Mouse (Mus musculus) liver, embryonic 12.5 days (tissue): ENCODE results near the gene Megf8. TPM values are rescaled to one million over a fixed set of nuclear protein-coding genes. Genes with fewer than 3 reads are reported as not detected.

Experiments used
- ATAC-seq: fragments of 200-750 bp; cut with Nextera tagmentation; 2 replicates; pipeline ENCODE4 v1.8.0; 2017; ENCODE audit warnings: moderate number of reproducible peaks, mild to moderate bottlenecking, moderate library complexity
- H3K27ac ChIP-seq: fragments of 300-500 bp; sonication (generic); 2 replicates; pipeline ENCODE4 v1.5.1; 2016; ENCODE audit warnings: mild to moderate bottlenecking
- H3K27me3 ChIP-seq: fragments of 300-500 bp; sonication (generic); replicated peaks from 2 replicates; pipeline ENCODE4 v1.6.1; 2016; ENCODE audit warnings: mild to moderate bottlenecking, moderate library complexity
- H3K36me3 ChIP-seq: fragments of 300-500 bp; sonication (generic); 2 replicates; pipeline ENCODE4 v1.6.1; 2016; ENCODE audit warnings: mild to moderate bottlenecking, moderate library complexity
- H3K4me1 ChIP-seq: fragments of 300-500 bp; sonication (generic); 2 replicates; pipeline ENCODE4 v1.6.1; 2016
- H3K4me2 ChIP-seq: fragments of 300-500 bp; sonication (generic); 2 replicates; pipeline ENCODE4 v1.6.1; 2016; ENCODE audit warnings: mild to moderate bottlenecking, moderate library complexity
- H3K4me3 ChIP-seq: fragments of 300-500 bp; sonication (generic); 2 replicates; pipeline ENCODE4 v1.5.1; 2016; ENCODE audit warnings: mild to moderate bottlenecking, moderate library complexity
- H3K9ac ChIP-seq: fragments of 300-500 bp; sonication (generic); 2 replicates; pipeline ENCODE4 v1.6.1; 2016; ENCODE audit warnings: mild to moderate bottlenecking, moderate library complexity
- H3K9me3 ChIP-seq: fragments of 300-500 bp; sonication (generic); replicated peaks from 2 replicates; pipeline ENCODE4 v1.6.1; 2016; ENCODE audit warnings: mild to moderate bottlenecking, moderate library complexity
- WGBS: fragments of 180-500 bp; shearing (Covaris S2); methylation state at CpG from one replicate; pipeline ENCODE4 v1.1.7; 2016; ENCODE audit not compliant: insufficient replicate concordance; 5-methylcytosine and 5-hydroxymethylcytosine counted together
- polyA plus RNA-seq: library from polyadenylated mRNA; unstranded; fragments of >200 nt; fragmentation: Nextera tagmentation; extraction: Ambion mirVana; gene quantifications from 2 replicates; pipeline ENCODE4 v1.2.1, GENCODE M21; 2016

Megf8 gene
- 2.6 TPM in 2 replicates for polyA plus RNA-seq

GRCm38 (mm10) chr7:25316532-25317445 is at the start of gene Megf8:
Gene Megf8, plus strand, starts transcription at chr7:25317164.
- 1% methylated on average over 52 of the region's 52 CpGs for WGBS
- Histone ChIP-seq H3K27ac (peak within 1 kb of the TSS; percentile 5), H3K4me1 (peaks cover 32% of the 10 kb centered on the region), H3K9ac (peak within 1 kb of the TSS; percentile 74), H3K4me3 (peak within 1 kb of the TSS; percentile 67), H3K9me3 (no peaks in the 10 kb centered on the region), H3K36me3 (no peaks in the 10 kb centered on the region), H3K27me3 (peaks cover 57% of the 10 kb centered on the region), H3K4me2 (peak within 1 kb of the TSS; percentile 90)
- ATAC-seq, result peak; percentile 91

GRCm38 (mm10) chr7:25267301-25267750 is 49.6 kb upstream of the Megf8 start, which contains the start of gene Cic:
Gene Cic, plus strand, starts transcription at chr7:25267704.
- H3K9ac ChIP-seq, result peak within 1 kb of the TSS; percentile 93
- H3K4me3 ChIP-seq, result peak within 1 kb of the TSS; percentile 81
- peaks cover 18% of the 10 kb centered on the region for H3K36me3 ChIP-seq
- peaks cover 68% of the 10 kb centered on the region for H3K4me1 ChIP-seq
- ATAC-seq, result peak; percentile 78
- peak within 1 kb of the TSS; percentile 89 for H3K4me2 ChIP-seq
- under 1% methylated on average over 29 of the region's 29 CpGs for WGBS
- peak within 1 kb of the TSS; percentile 91 for H3K27ac ChIP-seq
- H3K9me3 ChIP-seq, result no peaks in the 10 kb centered on the region
- no peaks in the 10 kb centered on the region for H3K27me3 ChIP-seq

DNA sequence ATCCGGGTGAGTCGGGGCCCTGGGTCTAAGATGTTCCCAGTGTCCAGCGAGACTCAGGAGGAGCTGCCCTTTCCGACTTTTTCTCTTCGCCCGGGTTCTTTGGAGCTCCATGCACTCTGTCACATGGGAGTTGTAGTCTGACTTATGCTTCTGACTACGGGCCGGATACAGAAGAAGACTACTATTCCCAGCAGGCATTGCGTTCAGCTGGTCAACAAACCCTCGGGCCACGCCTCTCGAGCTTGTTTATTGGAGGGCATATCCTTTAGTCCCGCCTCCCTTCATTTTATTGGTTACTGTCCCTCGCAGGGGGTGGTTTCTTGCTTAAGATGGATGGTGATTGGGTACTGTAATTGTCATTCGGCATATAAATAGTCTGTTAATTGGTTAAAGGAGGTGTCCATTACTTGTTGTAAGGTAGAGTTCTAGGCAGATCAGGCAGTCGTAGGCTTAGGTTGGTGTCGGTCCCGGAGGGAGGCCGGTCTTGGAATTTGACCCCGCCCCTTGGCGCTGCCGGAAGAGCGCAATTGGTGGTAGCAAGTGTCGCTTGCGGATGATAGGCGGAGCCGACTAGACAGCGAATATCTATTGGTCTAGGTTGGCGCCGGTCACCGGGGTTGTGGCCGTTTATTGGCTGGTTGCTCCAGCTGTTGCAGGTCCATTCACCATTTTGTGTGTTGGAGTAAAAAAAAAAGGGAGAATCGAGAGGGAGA is 49.1 kb upstream of the Megf8 start:
- Histone ChIP-seq H3K4me1 (peaks cover 74% of the 10 kb centered on the region), H3K36me3 (peaks cover 24% of the 10 kb centered on the region), H3K4me3 (peak overlapping the region; percentile 81), H3K9ac (peak overlapping the region; percentile 93), H3K4me2 (peak overlapping the region; percentile 89), H3K27me3 (no peaks in the 10 kb centered on the region), H3K9me3 (no peaks in the 10 kb centered on the region), H3K27ac (peak overlapping the region; percentile 91)
- WGBS, result 1% methylated on average over 33 of the region's 33 CpGs
- ATAC-seq, result peak; percentile 90

DNA sequence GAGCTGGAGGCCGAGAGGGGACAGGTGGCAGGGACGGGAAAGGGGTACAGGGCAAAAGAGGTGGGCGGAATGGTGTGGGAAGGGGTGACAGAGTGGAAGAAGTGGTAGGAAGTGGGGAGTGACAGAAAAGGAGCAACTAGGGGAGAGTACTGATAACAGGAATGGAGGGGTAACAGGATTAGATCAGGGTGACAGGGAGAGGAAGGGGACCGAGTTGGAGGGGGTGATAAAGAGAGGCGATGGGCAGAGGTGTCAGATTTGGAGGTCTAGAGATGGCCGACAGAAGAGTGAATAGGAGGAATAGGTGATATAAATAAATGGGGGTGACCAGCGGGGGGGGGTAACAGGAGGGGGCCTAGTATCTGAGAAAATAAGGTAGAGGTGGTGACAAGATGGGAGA is 48.4 kb upstream of the Megf8 start:
- Histone ChIP-seq H3K27me3 (no peaks in the 10 kb centered on the region), H3K27ac (peak overlapping the region; percentile 89), H3K4me3 (peak overlapping the region; percentile 81), H3K36me3 (peaks cover 28% of the 10 kb centered on the region), H3K9ac (peak overlapping the region; percentile 93), H3K9me3 (no peaks in the 10 kb centered on the region), H3K4me2 (peak overlapping the region; percentile 89), H3K4me1 (peaks cover 80% of the 10 kb centered on the region)
- ATAC-seq, result no peak
- 1% methylated on average over 7 of the region's 7 CpGs for WGBS

DNA sequence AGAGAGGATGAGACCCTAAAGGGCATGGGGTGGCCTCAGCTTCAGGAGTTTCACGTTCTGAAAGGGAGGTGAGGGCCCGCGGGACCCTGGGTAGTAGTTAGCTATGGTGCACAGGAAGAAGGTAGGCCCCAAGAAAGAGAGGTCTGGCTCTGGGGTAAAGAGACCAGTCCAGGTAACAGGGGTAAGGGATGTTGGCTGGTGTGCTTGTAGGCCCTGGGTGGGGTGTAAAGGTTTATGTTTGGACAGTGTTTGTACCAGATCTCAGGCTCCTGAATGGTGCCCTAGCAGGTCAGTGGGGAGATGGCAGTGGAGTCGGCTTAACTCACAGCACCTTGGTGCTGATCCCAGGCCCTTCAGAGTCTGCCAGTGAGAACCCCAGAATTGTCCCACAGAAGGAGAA is 47.9 kb upstream of the Megf8 start:
- Histone ChIP-seq H3K27ac (peak overlapping the region; percentile 89), H3K9me3 (no peaks in the 10 kb centered on the region), H3K4me2 (peak overlapping the region; percentile 89), H3K4me3 (peak overlapping the region; percentile 81), H3K27me3 (no peaks in the 10 kb centered on the region), H3K9ac (peak overlapping the region; percentile 93), H3K36me3 (peaks cover 28% of the 10 kb centered on the region), H3K4me1 (peaks cover 81% of the 10 kb centered on the region)
- 43% methylated on average over 4 of the region's 4 CpGs for WGBS
- no peak for ATAC-seq

- Histone ChIP-seq H3K4me3 (peak overlapping the region; percentile 81), H3K9me3 (no peaks in the 10 kb centered on the region), H3K27me3 (no peaks in the 10 kb centered on the region), H3K9ac (peak overlapping the region; percentile 93), H3K4me1 (peaks cover 84% of the 10 kb centered on the region), H3K4me2 (peak overlapping the region; percentile 89), H3K27ac (peak overlapping the region; percentile 89), H3K36me3 (peaks cover 28% of the 10 kb centered on the region)
- 71% methylated on average over 8 of the region's 8 CpGs for WGBS
- ATAC-seq, result no peak
Observed at GRCm38 (mm10) chr7:25269545-25270271, 47.3 kb upstream of the Megf8 start.

DNA sequence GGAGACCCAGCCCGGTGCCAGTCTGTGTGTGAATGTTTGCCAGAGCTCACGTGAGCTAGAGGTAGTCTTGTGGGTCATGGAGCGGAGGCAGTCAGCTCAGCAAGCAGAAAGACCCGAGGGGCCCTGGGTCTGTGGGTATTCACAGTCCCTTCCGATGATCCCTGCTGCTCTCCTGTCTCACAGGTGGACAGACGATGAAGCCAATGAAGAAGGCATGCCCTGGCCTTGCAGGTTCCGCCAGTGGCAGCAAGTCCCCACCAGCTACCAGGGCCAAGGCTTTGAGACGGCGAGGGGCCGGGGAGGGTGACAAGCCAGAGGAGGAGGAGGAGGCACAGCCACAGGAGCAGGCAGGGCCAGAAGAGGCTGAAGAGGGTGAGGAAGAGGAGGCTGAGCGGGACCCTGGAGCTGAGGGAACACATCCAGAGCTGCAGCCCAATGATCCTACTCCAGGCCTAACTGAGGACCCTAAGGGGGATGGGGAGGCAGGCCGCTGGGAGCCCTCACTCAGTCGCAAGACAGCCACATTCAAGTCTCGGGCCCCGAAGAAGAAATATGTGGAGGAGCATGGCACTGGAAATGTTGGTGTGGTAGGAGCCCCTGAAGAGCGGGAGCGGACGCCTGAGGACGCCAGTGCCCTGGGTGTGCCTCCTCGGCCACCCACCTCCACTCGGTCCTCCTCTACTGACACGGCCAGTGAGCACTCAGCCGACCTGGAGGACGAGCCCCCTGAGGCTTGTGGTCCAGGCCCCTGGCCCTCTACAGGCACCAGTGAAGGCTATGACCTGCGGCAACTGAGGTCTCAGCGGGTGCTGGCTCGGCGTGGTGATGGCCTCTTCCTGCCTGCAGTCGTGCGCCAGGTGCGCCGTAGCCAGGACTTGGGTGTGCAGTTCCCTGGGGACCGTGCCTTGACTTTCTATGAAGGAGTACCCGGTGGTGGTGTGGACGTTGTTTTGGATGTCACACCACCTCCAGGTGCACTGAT is 46.0 kb upstream of the Megf8 start:
- H3K9ac ChIP-seq, result peak overlapping the region; percentile 93; the same call in 1 of the 2 replicates
- peak overlapping the region; percentile 89; the same call in 1 of the 2 replicates for H3K4me2 ChIP-seq
- peak overlapping the region; percentile 95 for H3K27ac ChIP-seq
- ATAC-seq, result no peak
- H3K4me1 ChIP-seq, result peaks cover 87% of the 10 kb centered on the region
- peaks cover 32% of the 10 kb centered on the region for H3K36me3 ChIP-seq
- no peak overlapping the region for H3K4me3 ChIP-seq
- no peaks in the 10 kb centered on the region for H3K9me3 ChIP-seq
- no peaks in the 10 kb centered on the region for H3K27me3 ChIP-seq
- 88% methylated on average over 35 of the region's 35 CpGs for WGBS

DNA sequence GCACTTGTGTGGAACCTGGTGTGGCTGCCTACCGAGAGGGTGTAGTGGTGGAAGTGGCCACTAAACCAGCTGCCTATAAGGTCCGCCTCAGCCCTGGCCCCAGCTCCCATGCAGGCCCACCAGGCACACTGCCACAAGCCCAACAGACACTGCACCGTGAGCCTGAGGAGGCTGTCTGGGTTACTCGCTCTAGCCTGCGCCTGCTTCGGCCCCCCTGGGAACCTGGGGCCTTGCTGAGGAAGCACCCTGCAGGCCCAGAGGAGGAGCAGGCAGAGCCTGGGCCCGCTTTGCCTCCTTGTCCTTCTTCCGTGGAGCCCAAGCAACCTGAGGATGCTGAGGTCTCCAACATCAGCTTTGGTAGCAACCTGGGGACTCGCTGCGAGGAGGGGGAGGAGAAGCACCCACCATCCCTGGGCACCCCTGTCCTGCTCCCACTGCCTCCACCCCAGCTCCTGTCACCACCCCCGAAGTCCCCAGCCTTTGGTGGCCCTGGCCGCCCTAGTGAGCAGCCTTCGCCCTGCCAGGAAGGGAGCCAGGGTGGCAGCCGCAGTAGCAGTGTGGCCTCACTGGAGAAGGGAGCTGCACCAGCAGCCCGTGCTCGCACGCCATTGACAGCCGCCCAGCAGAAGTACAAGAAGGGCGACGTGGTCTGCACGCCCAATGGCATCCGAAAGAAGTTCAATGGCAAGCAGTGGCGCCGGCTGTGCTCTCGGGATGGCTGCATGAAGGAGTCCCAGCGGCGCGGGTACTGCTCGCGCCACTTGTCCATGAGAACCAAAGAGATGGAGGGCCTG is 45.1 kb upstream of the Megf8 start:
- peak overlapping the region; percentile 95 for H3K27ac ChIP-seq
- H3K4me1 ChIP-seq, result peaks cover 87% of the 10 kb centered on the region
- peaks cover 32% of the 10 kb centered on the region for H3K36me3 ChIP-seq
- no peak overlapping the region for H3K4me3 ChIP-seq
- WGBS, result 87% methylated on average over 30 of the region's 30 CpGs
- no peaks in the 10 kb centered on the region for H3K9me3 ChIP-seq
- ATAC-seq, result no peak
- H3K9ac ChIP-seq, result peak overlapping the region; percentile 36; the same call in 1 of the 2 replicates
- H3K27me3 ChIP-seq, result no peaks in the 10 kb centered on the region
- H3K4me2 ChIP-seq, result 0 out of 2 replicates have a peak overlapping the region, but pooled peaks have one; percentile 2

DNA sequence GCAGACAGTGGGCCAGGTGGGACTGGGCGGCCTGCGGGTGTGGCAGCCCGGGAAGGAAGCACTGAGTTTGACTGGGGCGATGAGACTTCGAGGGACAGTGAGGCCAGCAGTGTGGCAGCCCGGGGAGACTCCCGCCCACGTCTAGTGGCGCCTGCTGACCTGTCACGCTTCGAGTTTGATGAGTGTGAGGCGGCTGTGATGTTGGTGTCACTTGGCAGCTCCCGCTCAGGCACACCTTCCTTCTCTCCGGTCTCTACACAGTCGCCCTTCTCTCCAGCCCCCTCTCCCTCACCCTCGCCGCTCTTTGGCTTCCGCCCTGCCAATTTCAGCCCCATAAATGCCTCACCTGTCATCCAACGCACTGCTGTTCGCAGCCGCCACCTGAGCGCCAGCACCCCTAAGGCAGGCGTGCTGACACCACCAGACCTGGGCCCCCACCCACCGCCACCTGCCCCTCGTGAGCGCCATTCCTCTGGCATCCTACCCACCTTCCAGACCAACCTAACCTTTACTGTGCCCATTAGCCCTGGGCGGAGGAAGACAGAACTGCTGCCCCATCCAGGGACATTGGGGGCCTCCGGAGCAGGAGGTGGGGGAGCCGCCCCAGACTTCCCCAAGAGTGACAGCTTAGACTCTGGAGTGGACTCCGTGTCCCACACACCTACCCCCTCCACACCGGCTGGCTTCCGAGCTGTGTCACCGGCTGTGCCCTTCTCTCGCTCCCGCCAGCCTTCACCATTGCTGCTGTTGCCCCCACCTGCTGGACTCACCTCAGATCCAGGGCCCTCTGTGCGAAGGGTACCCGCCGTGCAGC is 44.3 kb upstream of the Megf8 start:
- peak overlapping the region; percentile 53 for H3K9ac ChIP-seq

More for the DNA sequence above, 44.3 kb upstream of the Megf8 start:
- WGBS, result 87% methylated on average over 38 of the region's 38 CpGs
- Histone ChIP-seq H3K4me2 (peak overlapping the region; percentile 66), H3K4me1 (peaks cover 91% of the 10 kb centered on the region), H3K27ac (peak overlapping the region; percentile 95), H3K9me3 (no peaks in the 10 kb centered on the region), H3K27me3 (no peaks in the 10 kb centered on the region), H3K4me3 (peak overlapping the region; percentile 29; the same call in 1 of the 2 replicates), H3K36me3 (peaks cover 32% of the 10 kb centered on the region)
- no peak for ATAC-seq
